In genomic region chr9:119444738-119445429, GRCm38 (mm10) we compare ENCODE assay signal across 8 mouse cellular contexts. TPM values are rescaled to one million over a fixed set of nuclear protein-coding genes. Genes with fewer than 3 reads are reported as not detected.
A peak's percentile ranks its signal among the peaks of the same experiment; 100 is the strongest.
DNase-seq lines count a peak whose midpoint lies in the region; ATAC-seq and TF ChIP-seq lines count a peak whose summit lies in the region.

Exog (plus strand) TSS chr9:119444943.

- intact Hi-C loops in heart, postnatal 36 days (cut with DNase I): no loop called here

- DNase-seq in ES-CJ7 (ENCODE audit: low read depth, low spot score): peak; percentile 96
- DNase-seq in cerebellum, adult 11 months: peak; percentile 99
- peak; percentile 98 for DNase-seq in heart, postnatal 36 days
- peak; percentile 97 to 100 for DNase-seq in layer of hippocampus, adult 2 months (ENCODE audit: low spot score in 2 of 2)
- DNase-seq in lung, embryonic 14.5 days: peak; percentile 99
- peak; percentile 98 for DNase-seq in thymus, adult 2 months

- H3K9me3 ChIP-seq in forebrain, embryonic 15.5 days: no peaks in the 10 kb centered on the region
- H3K9me3 ChIP-seq in lung, embryonic 14.5 days (ENCODE audit: low read depth, low read length): no peaks in the 10 kb centered on the region

- WGBS in forebrain, embryonic 15.5 days: under 1% methylated on average over 52 of the region's 52 CpGs
- WGBS in lung, embryonic 14.5 days: under 1% methylated on average over 52 of the region's 52 CpGs
- under 1% methylated on average over 52 of the region's 52 CpGs for WGBS in olfactory bulb, adult 2 months
- WGBS in thymus, adult 2 months: under 1% methylated on average over 52 of the region's 52 CpGs

- H3K9ac ChIP-seq in forebrain, embryonic 15.5 days (replicated peaks): peak within 1 kb of the TSS; percentile 83
- peak within 1 kb of the TSS; percentile 90 for H3K9ac ChIP-seq in lung, embryonic 14.5 days

- TF ChIP-seq CTCF in layer of hippocampus, adult 2 months (conservative IDR thresholded peaks at IDR 0.05): peak; percentile 94
- peak; percentile 90 for TF ChIP-seq CTCF in lung, embryonic 14.5 days (IDR thresholded peaks at IDR 0.05; ENCODE audit: low read depth)
- peak; percentile 69; the same call in 1 of the 2 replicates for TF ChIP-seq CTCF in olfactory bulb, adult 2 months (IDR thresholded peaks at IDR 0.05; ENCODE audit: insufficient read depth, low read depth, low read length)
- peak; percentile 82; the same call in 1 of the 2 replicates for TF ChIP-seq CTCF in thymus, adult 2 months (IDR thresholded peaks at IDR 0.05; ENCODE audit: borderline replicate concordance, control insufficient read depth, extremely low read depth, insufficient read depth, low read length, poor library complexity)

- peak; percentile 68 for TF ChIP-seq POLR2A in olfactory bulb, adult 2 months (IDR thresholded peaks at IDR 0.05; ENCODE audit: insufficient read depth, low read depth, low read length)
- TF ChIP-seq POLR2A in thymus, adult 2 months (IDR thresholded peaks at IDR 0.05; ENCODE audit: control insufficient read depth, extremely low read depth, insufficient read depth, low read length, poor library complexity): peak; percentile 67

- H3K27me3 ChIP-seq in forebrain, embryonic 15.5 days: no peaks in the 10 kb centered on the region
- H3K27me3 ChIP-seq in lung, embryonic 14.5 days (ENCODE audit: insufficient read depth, low read length): no peaks in the 10 kb centered on the region
- no peaks in the 10 kb centered on the region for H3K27me3 ChIP-seq in thymus, adult 2 months (ENCODE audit: control insufficient read depth, insufficient read depth, low read length)

- H3K36me3 ChIP-seq in forebrain, embryonic 15.5 days: peaks cover 33% of the 10 kb centered on the region
- peaks cover 31% of the 10 kb centered on the region for H3K36me3 ChIP-seq in lung, embryonic 14.5 days (ENCODE audit: insufficient read depth)
- peaks cover 23% of the 10 kb centered on the region for H3K36me3 ChIP-seq in thymus, adult 2 months (ENCODE audit: control insufficient read depth, insufficient read depth, low read length)

- peaks cover 20% of the 10 kb centered on the region for H3K4me1 ChIP-seq in forebrain, embryonic 15.5 days
- peaks cover 6% of the 10 kb centered on the region; the same call in 1 of the 2 replicates for H3K4me1 ChIP-seq in lung, embryonic 14.5 days (ENCODE audit: insufficient read depth)
- H3K4me1 ChIP-seq in olfactory bulb, adult 2 months (ENCODE audit: control insufficient read depth, insufficient read depth, low read length): peaks cover 4% of the 10 kb centered on the region
- H3K4me1 ChIP-seq in thymus, adult 2 months (replicated peaks; ENCODE audit: control insufficient read depth, insufficient read depth, low read length): peaks cover 7% of the 10 kb centered on the region

- peak within 1 kb of the TSS; percentile 87 for H3K27ac ChIP-seq in forebrain, embryonic 15.5 days (replicated peaks)
- H3K27ac ChIP-seq in layer of hippocampus, adult 2 months: peak within 1 kb of the TSS; percentile 88
- H3K27ac ChIP-seq in lung, embryonic 14.5 days (ENCODE audit: low read depth): peak within 1 kb of the TSS; percentile 89
- no peak within 1 kb of the TSS for H3K27ac ChIP-seq in olfactory bulb, adult 2 months (ENCODE audit: insufficient read depth, low read depth, low read length)
- H3K27ac ChIP-seq in thymus, adult 2 months (ENCODE audit: control insufficient read depth, insufficient read depth, low read length): peak within 1 kb of the TSS; percentile 33; the same call in 1 of the 2 replicates

- H3K4me2 ChIP-seq in forebrain, embryonic 15.5 days (replicated peaks): peak within 1 kb of the TSS; percentile 82
- peak within 1 kb of the TSS; percentile 74 for H3K4me2 ChIP-seq in lung, embryonic 14.5 days

- peak; percentile 95 for ATAC-seq in forebrain, embryonic 15.5 days (replicated peaks)
- ATAC-seq in lung, embryonic 14.5 days (ENCODE audit: insufficient read depth): peak; percentile 94

- H3K4me3 ChIP-seq in forebrain, embryonic 15.5 days: peak within 1 kb of the TSS; percentile 64
- peak within 1 kb of the TSS; percentile 95 for H3K4me3 ChIP-seq in layer of hippocampus, adult 2 months
- H3K4me3 ChIP-seq in lung, embryonic 14.5 days (ENCODE audit: low read depth, low read length): peak within 1 kb of the TSS; percentile 80
- peak within 1 kb of the TSS; percentile 69 for H3K4me3 ChIP-seq in olfactory bulb, adult 2 months (ENCODE audit: insufficient read depth, low read depth, low read length)
- peak within 1 kb of the TSS; percentile 62 for H3K4me3 ChIP-seq in thymus, adult 2 months (ENCODE audit: control insufficient read depth, insufficient read depth, low read length)

RNA-seq across cellular contexts. Expression of gene Exog, which starts in this region (rescaled TPM):
- polyA plus RNA-seq in forebrain, embryonic 15.5 days (2015; fragmentation: Nextera tagmentation; extraction: Ambion mirVana): 56.7 and 59.7 TPM in 2 replicates
- 1 to 10 TPM; 2.4 to 2.5 TPM for total RNA-seq in heart, postnatal 36 days (2021)
- 10 to 100 TPM; 17.1 to 19.1 TPM for total RNA-seq in layer of hippocampus, adult 2 months (2021)
- 32.1 and 33.7 TPM in 2 replicates for polyA plus RNA-seq in lung, embryonic 14.5 days (2014; fragmentation: Nextera tagmentation; extraction: Ambion mirVana)
- not detected in 2 replicates for polyA plus RNA-seq in olfactory bulb, adult 2 months (2012; ENCODE audit: insufficient read depth, insufficient read length, low replicate concordance, missing spikeins)
- 9.2 and 9.4 TPM in 2 replicates for polyA plus RNA-seq in thymus, adult 2 months (2012; rRNA removed)

Comparison
In these comparisons a context has a peak if more than half of its experiments do, and no peak if none do; other contexts are left out.
1. RNA of gene Exog (total RNA-seq): 17.1 to 19.1 TPM in layer of hippocampus, adult 2 months; 2.4 to 2.5 TPM in heart, postnatal 36 days; every median in the first group is over 4 times any median in the second.
2. RNA of gene Exog (polyA plus RNA-seq): 56.7 to 59.7 TPM in forebrain, embryonic 15.5 days, 32.1 to 33.7 TPM in lung, embryonic 14.5 days and 9.2 to 9.4 TPM in thymus, adult 2 months; not detected in olfactory bulb, adult 2 months; every median in the first group is over 10 times any median in the second.
3. Peak in every context shown above with its lines, with median percentiles within 50 percentile points of each other: DNase-seq, H3K4me3 ChIP-seq and CTCF ChIP-seq.